Mouse (Mus musculus) liver, embryonic 15.5 days (tissue): ENCODE results near the gene Ube2h. TPM values are rescaled to one million over a fixed set of nuclear protein-coding genes. Genes with fewer than 3 reads are reported as not detected.

Source experiments
- ATAC-seq: fragments of 200-750 bp; cut with Nextera tagmentation; 2 replicates; pipeline ENCODE4 v1.8.0; 2017; ENCODE audit warnings: moderate number of reproducible peaks, mild to moderate bottlenecking, moderate library complexity; ENCODE audit not compliant: insufficient read depth
- H3K27ac ChIP-seq: fragments of 300-500 bp; sonication (generic); replicated peaks from 2 replicates; pipeline ENCODE4 v1.5.1; 2015; ENCODE audit warnings: mild to moderate bottlenecking, inconsistent platforms
- H3K27me3 ChIP-seq: fragments of 300-500 bp; sonication (generic); 2 replicates; pipeline ENCODE4 v1.6.1; 2015; ENCODE audit warnings: mild to moderate bottlenecking, inconsistent platforms
- H3K36me3 ChIP-seq: fragments of 300-500 bp; sonication (generic); replicated peaks from 2 replicates; pipeline ENCODE4 v1.6.1; 2015; ENCODE audit warnings: moderate library complexity, mild to moderate bottlenecking, inconsistent platforms
- H3K4me1 ChIP-seq: fragments of 300-500 bp; sonication (generic); replicated peaks from 2 replicates; pipeline ENCODE4 v1.6.1; 2015; ENCODE audit warnings: inconsistent platforms
- H3K4me2 ChIP-seq: fragments of 300-500 bp; sonication (generic); 2 replicates; pipeline ENCODE4 v1.6.1; 2015; ENCODE audit warnings: moderate library complexity, mild to moderate bottlenecking, inconsistent platforms
- H3K4me3 ChIP-seq: fragments of 300-500 bp; sonication (generic); replicated peaks from 2 replicates; pipeline ENCODE4 v1.5.1; 2015; ENCODE audit warnings: mild to moderate bottlenecking, inconsistent platforms
- H3K9ac ChIP-seq: fragments of 300-500 bp; sonication (generic); 2 replicates; pipeline ENCODE4 v1.6.1; 2015; ENCODE audit warnings: moderate library complexity, mild to moderate bottlenecking, inconsistent platforms
- H3K9me3 ChIP-seq: fragments of 300-500 bp; sonication (generic); replicated peaks from 2 replicates; pipeline ENCODE4 v1.6.1; 2016; ENCODE audit warnings: inconsistent platforms
- WGBS: fragments of 180-500 bp; shearing (Covaris S2); methylation state at CpG from one replicate; pipeline ENCODE4 v1.1.7; 2015; ENCODE audit warnings: mixed read lengths; ENCODE audit not compliant: insufficient replicate concordance; 5-methylcytosine and 5-hydroxymethylcytosine counted together
- polyA plus RNA-seq: library from polyadenylated mRNA; unstranded; fragments of >200 nt; fragmentation: Nextera tagmentation; extraction: Ambion mirVana; gene quantifications from 2 replicates; pipeline ENCODE4 v1.2.1, GENCODE M21; 2015

Ube2h gene
- polyA plus RNA-seq, 1 experiment from 2014 or later = 33.8 TPM

GRCm38 (mm10) chr6:30245397-30245796 lies 58.9 kb downstream of the Ube2h start:
- Histone ChIP-seq H3K9me3 (no peaks in the 10 kb centered on the region), H3K4me1 (peaks cover 7% of the 10 kb centered on the region; the same call in 1 of the 2 replicates), H3K4me3 (no peak overlapping the region), H3K9ac (no peak overlapping the region), H3K27ac (no peak overlapping the region), H3K27me3 (no peaks in the 10 kb centered on the region), H3K4me2 (no peak overlapping the region), H3K36me3 (peaks cover 27% of the 10 kb centered on the region)
- WGBS = 92% methylated on average over 5 of the region's 5 CpGs
- no peak for ATAC-seq

GRCm38 (mm10) chr6:30243347-30244007 lies 60.9 kb downstream of the Ube2h start:
- H3K4me1 ChIP-seq = peaks cover 7% of the 10 kb centered on the region; the same call in 1 of the 2 replicates
- no peak overlapping the region for H3K4me2 ChIP-seq
- WGBS = 72% methylated on average over 9 of the region's 9 CpGs
- ATAC-seq = no peak
- H3K4me3 ChIP-seq = no peak overlapping the region
- no peaks in the 10 kb centered on the region for H3K27me3 ChIP-seq
- H3K9ac ChIP-seq = no peak overlapping the region
- H3K27ac ChIP-seq = no peak overlapping the region
- H3K36me3 ChIP-seq = peaks cover 31% of the 10 kb centered on the region
- no peaks in the 10 kb centered on the region for H3K9me3 ChIP-seq

- Histone ChIP-seq H3K27me3 (no peaks in the 10 kb centered on the region), H3K27ac (no peak overlapping the region), H3K4me1 (peaks cover 7% of the 10 kb centered on the region; the same call in 1 of the 2 replicates), H3K36me3 (peaks cover 31% of the 10 kb centered on the region), H3K4me3 (no peak overlapping the region), H3K9me3 (no peaks in the 10 kb centered on the region), H3K4me2 (no peak overlapping the region), H3K9ac (no peak overlapping the region)
- ATAC-seq = no peak
- WGBS = 59% methylated on average over 4 of the region's 4 CpGs
Observed at GRCm38 (mm10) chr6:30242928-30243327, 61.4 kb downstream of the Ube2h start.

- Histone ChIP-seq H3K4me1 (0 out of 2 replicates have a peak, but pooled peaks cover 3% of the 10 kb centered on the region), H3K36me3 (peaks cover 30% of the 10 kb centered on the region), H3K4me3 (no peak overlapping the region), H3K4me2 (no peak overlapping the region), H3K27ac (no peak overlapping the region), H3K9ac (no peak overlapping the region), H3K27me3 (no peaks in the 10 kb centered on the region), H3K9me3 (no peaks in the 10 kb centered on the region)
- ATAC-seq = no peak
- 86% methylated on average over 7 of the region's 7 CpGs for WGBS
Observed at GRCm38 (mm10) chr6:30240105-30240504, 64.2 kb downstream of the Ube2h start.

DNA sequence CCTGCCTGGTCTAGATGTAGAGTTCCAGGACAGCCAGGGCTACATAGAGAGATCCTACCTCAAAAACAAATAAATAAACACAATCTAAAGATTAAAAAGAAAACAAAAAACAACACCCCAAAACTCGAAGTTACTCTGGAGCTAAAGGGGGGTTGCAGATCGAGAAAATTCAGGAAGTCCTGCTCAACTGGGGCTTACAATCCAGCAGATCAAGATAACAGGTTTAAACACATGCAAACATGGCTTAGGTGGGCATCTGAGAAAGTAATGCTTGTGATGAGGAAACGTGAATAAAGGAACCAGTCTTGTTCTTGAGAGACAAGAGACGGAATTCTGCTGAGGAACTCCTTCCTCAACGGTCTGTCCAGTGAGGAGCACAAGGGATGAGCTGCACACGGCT lies 65.1 kb downstream of the Ube2h start:
- Histone ChIP-seq H3K36me3 (peaks cover 30% of the 10 kb centered on the region), H3K9me3 (no peaks in the 10 kb centered on the region), H3K27me3 (no peaks in the 10 kb centered on the region), H3K4me3 (no peak overlapping the region), H3K4me2 (no peak overlapping the region), H3K9ac (no peak overlapping the region), H3K4me1 (0 out of 2 replicates have a peak, but pooled peaks cover 3% of the 10 kb centered on the region), H3K27ac (no peak overlapping the region)
- no peak for ATAC-seq
- 59% methylated on average over 6 of the region's 6 CpGs for WGBS

- no peaks in the 10 kb centered on the region for H3K4me1 ChIP-seq
- no peaks in the 10 kb centered on the region for H3K9me3 ChIP-seq
- H3K4me2 ChIP-seq = no peak overlapping the region
- no peak for ATAC-seq
- no peak overlapping the region for H3K4me3 ChIP-seq
- 85% methylated on average over 2 of the region's 2 CpGs for WGBS
- no peak overlapping the region for H3K9ac ChIP-seq
- H3K27me3 ChIP-seq = no peaks in the 10 kb centered on the region
- H3K27ac ChIP-seq = no peak overlapping the region
- peaks cover 32% of the 10 kb centered on the region for H3K36me3 ChIP-seq
Observed at GRCm38 (mm10) chr6:30238079-30238478, 66.3 kb downstream of the Ube2h start.

- no peak overlapping the region for H3K27ac ChIP-seq
- H3K27me3 ChIP-seq = no peaks in the 10 kb centered on the region
- H3K4me2 ChIP-seq = no peak overlapping the region
- peaks cover 6% of the 10 kb centered on the region for H3K4me1 ChIP-seq
- ATAC-seq = peak; percentile 42; the same call in 1 of the 2 replicates
- H3K9me3 ChIP-seq = no peaks in the 10 kb centered on the region
- WGBS = 43% methylated on average over 1 of the region's 1 CpGs
- H3K36me3 ChIP-seq = peaks cover 32% of the 10 kb centered on the region
- H3K9ac ChIP-seq = no peak overlapping the region
- H3K4me3 ChIP-seq = no peak overlapping the region
Observed at GRCm38 (mm10) chr6:30236564-30236963, 67.8 kb downstream of the Ube2h start.

DNA sequence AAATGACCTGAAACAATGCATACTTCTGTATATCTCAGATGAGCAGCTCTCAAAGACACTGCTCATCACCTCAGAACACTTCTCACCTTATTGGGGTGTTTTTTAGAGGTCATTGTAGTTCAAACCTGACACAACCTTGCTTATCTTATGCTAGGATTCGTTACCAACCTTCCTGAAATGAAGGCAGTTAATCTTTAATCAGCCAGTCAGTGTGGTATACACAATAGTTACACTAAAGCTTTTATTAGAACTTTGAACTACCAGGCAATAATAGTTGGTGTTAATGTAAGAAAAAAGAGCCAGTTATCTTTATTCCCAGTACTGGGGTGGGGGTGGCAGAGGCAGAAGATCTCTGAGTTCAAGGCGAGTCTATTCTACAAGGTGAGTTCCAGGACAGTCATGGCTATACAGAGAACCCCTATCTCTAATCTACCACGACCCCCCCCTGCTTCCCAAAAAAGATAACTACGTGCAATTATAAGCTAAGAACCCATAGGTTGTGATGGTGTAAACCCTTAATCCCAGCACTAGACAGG lies 72.5 kb downstream of the Ube2h start:
- no peak for ATAC-seq

GRCm38 (mm10) chr6:30230246-30230645 lies 74.1 kb downstream of the Ube2h start:
- peaks cover 14% of the 10 kb centered on the region; the same call in 1 of the 2 replicates for H3K36me3 ChIP-seq
- 45% methylated on average over 7 of the region's 7 CpGs for WGBS

More for the DNA sequence above, 72.5 kb downstream of the Ube2h start:
- Histone ChIP-seq H3K4me2 (no peak overlapping the region), H3K4me1 (peaks cover 11% of the 10 kb centered on the region), H3K4me3 (no peak overlapping the region), H3K27me3 (no peaks in the 10 kb centered on the region), H3K36me3 (peaks cover 11% of the 10 kb centered on the region; the same call in 1 of the 2 replicates), H3K9ac (no peak overlapping the region), H3K9me3 (no peaks in the 10 kb centered on the region), H3K27ac (no peak overlapping the region)
- 29% methylated on average over 4 of the region's 4 CpGs for WGBS

GRCm38 (mm10) chr6:30228921-30229320 lies 75.4 kb downstream of the Ube2h start:
- 45% methylated on average over 2 of the region's 2 CpGs for WGBS

More at GRCm38 (mm10) chr6:30230246-30230645, 74.1 kb downstream of the Ube2h start:
- Histone ChIP-seq H3K27me3 (no peaks in the 10 kb centered on the region), H3K4me1 (peaks cover 11% of the 10 kb centered on the region), H3K9me3 (no peaks in the 10 kb centered on the region), H3K4me2 (no peak overlapping the region), H3K4me3 (no peak overlapping the region), H3K27ac (no peak overlapping the region), H3K9ac (no peak overlapping the region)
- ATAC-seq = no peak

GRCm38 (mm10) chr6:30228353-30228752 lies 76.0 kb downstream of the Ube2h start:
- Histone ChIP-seq H3K36me3 (peaks cover 10% of the 10 kb centered on the region; the same call in 1 of the 2 replicates), H3K9ac (no peak overlapping the region), H3K4me3 (no peak overlapping the region), H3K9me3 (no peaks in the 10 kb centered on the region), H3K27me3 (no peaks in the 10 kb centered on the region), H3K27ac (no peak overlapping the region), H3K4me1 (peaks cover 11% of the 10 kb centered on the region), H3K4me2 (no peak overlapping the region)
- 74% methylated on average over 5 of the region's 5 CpGs for WGBS
- no peak for ATAC-seq

More at GRCm38 (mm10) chr6:30228921-30229320, 75.4 kb downstream of the Ube2h start:
- H3K4me3 ChIP-seq = no peak overlapping the region
- H3K4me1 ChIP-seq = peaks cover 11% of the 10 kb centered on the region
- no peak for ATAC-seq
- no peaks in the 10 kb centered on the region for H3K9me3 ChIP-seq
- no peaks in the 10 kb centered on the region for H3K27me3 ChIP-seq
- no peak overlapping the region for H3K27ac ChIP-seq
- H3K9ac ChIP-seq = no peak overlapping the region
- H3K36me3 ChIP-seq = peaks cover 14% of the 10 kb centered on the region; the same call in 1 of the 2 replicates
- no peak overlapping the region for H3K4me2 ChIP-seq
